Comparison of ENCODE assay signal across 11 mouse cellular contexts in the genomic region with DNA sequence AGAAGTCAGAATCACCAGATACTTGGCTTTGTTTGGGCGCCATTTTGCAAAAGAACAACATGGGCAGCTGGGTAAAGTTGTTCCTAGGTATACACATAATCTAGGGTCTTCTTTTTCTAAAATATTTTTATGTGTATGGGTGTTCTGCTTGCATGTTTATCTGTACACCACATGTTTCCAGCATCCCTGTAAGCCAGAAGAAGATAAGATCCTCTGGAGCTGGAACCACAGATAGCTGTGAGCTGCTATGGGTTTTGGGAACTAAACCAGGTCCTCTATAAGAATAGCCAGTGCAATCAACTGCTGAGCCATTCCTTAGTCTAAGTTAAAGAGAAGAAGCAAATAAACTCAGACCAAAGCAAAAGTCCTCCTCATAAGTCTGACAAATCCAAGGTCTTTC.
DNase-seq lines count a peak whose midpoint lies in the region; ATAC-seq and TF ChIP-seq lines count a peak whose summit lies in the region.
"Had no signal": no experiment of that assay in that cellular context is flagged by ENCODE, and none has a peak within 500 bp of the region (broad histone marks: within the 10 kb centered on the region; RNA-seq: fewer than 3 reads in every experiment).

No protein-coding gene starts in this region.

- intact Hi-C loops in heart, postnatal 25 days (cut with DNase I), result no loop called here

- peaks cover 21% of the 10 kb centered on the region for H3K36me3 ChIP-seq in heart, embryonic 13.5 days
- no peaks in the 10 kb centered on the region for H3K36me3 ChIP-seq in lung, embryonic 14.5 days (ENCODE audit: insufficient read depth)
- H3K36me3 ChIP-seq in liver, embryonic 12.5 days, result 0 out of 2 replicates have a peak, but pooled peaks cover 3% of the 10 kb centered on the region
- no peaks in the 10 kb centered on the region for H3K36me3 ChIP-seq in stomach, embryonic 16.5 days (ENCODE audit: control insufficient read depth, insufficient read depth, low read length)
- H3K36me3 ChIP-seq: neural tube, embryonic 13.5 days had no signal

- H3K9me3 ChIP-seq in heart, embryonic 13.5 days, result no peaks in the 10 kb centered on the region
- no peaks in the 10 kb centered on the region for H3K9me3 ChIP-seq in lung, embryonic 14.5 days (ENCODE audit: low read depth, low read length)
- no peaks in the 10 kb centered on the region for H3K9me3 ChIP-seq in liver, embryonic 12.5 days (replicated peaks)
- H3K9me3 ChIP-seq in stomach, embryonic 16.5 days (replicated peaks; ENCODE audit: control insufficient read depth, low read length), result no peaks in the 10 kb centered on the region
- H3K9me3 ChIP-seq: neural tube, embryonic 13.5 days had no signal

- no peak for ATAC-seq in heart, embryonic 13.5 days (ENCODE audit: extremely low read depth, insufficient number of reproducible peaks, low FRiP score, low TSS enrichment)
- no peak for ATAC-seq in lung, embryonic 14.5 days (ENCODE audit: insufficient read depth)
- peak; percentile 76 for ATAC-seq in liver, embryonic 12.5 days
- no peak for ATAC-seq in stomach, embryonic 16.5 days (ENCODE audit: insufficient read depth, low FRiP score)

- H3K27me3 ChIP-seq in heart, embryonic 13.5 days (replicated peaks), result no peaks in the 10 kb centered on the region
- H3K27me3 ChIP-seq in lung, embryonic 14.5 days (ENCODE audit: insufficient read depth, low read length), result no peaks in the 10 kb centered on the region
- no peaks in the 10 kb centered on the region for H3K27me3 ChIP-seq in liver, embryonic 12.5 days (replicated peaks)
- no peaks in the 10 kb centered on the region for H3K27me3 ChIP-seq in stomach, embryonic 16.5 days (ENCODE audit: control insufficient read depth, insufficient read depth, low read length)
- H3K27me3 ChIP-seq: neural tube, embryonic 13.5 days had no signal

- H3K4me1 ChIP-seq in heart, embryonic 13.5 days, result peaks cover 67% of the 10 kb centered on the region
- peaks cover 23% of the 10 kb centered on the region for H3K4me1 ChIP-seq in lung, embryonic 14.5 days (ENCODE audit: insufficient read depth)
- H3K4me1 ChIP-seq in lung, adult 2 months (ENCODE audit: control insufficient read depth, insufficient read depth, low read length), result no peaks in the 10 kb centered on the region
- H3K4me1 ChIP-seq in liver, embryonic 12.5 days, result peaks cover 30% of the 10 kb centered on the region
- H3K4me1 ChIP-seq in stomach, embryonic 16.5 days (ENCODE audit: control insufficient read depth, insufficient read depth, low read length), result peaks cover 7% of the 10 kb centered on the region

- H3K4me3 ChIP-seq in heart, embryonic 13.5 days, result no peak overlapping the region
- H3K4me3 ChIP-seq in lung, embryonic 14.5 days (ENCODE audit: low read depth, low read length), result no peak overlapping the region
- no peak overlapping the region for H3K4me3 ChIP-seq in lung, adult 2 months (replicated peaks; ENCODE audit: extremely low read depth, low read depth, low read length)
- no peak overlapping the region for H3K4me3 ChIP-seq in liver, embryonic 12.5 days
- H3K4me3 ChIP-seq in stomach, embryonic 16.5 days (replicated peaks; ENCODE audit: low read length), result no peak overlapping the region
- H3K4me3 ChIP-seq: neural tube, embryonic 13.5 days had no signal

- peak overlapping the region; percentile 88 for H3K27ac ChIP-seq in heart, embryonic 13.5 days (replicated peaks)
- peak overlapping the region; percentile 85 for H3K27ac ChIP-seq in lung, embryonic 14.5 days (ENCODE audit: low read depth)
- no peak overlapping the region for H3K27ac ChIP-seq in liver, embryonic 12.5 days
- peak overlapping the region; percentile 59 for H3K27ac ChIP-seq in stomach, embryonic 16.5 days (ENCODE audit: low read length)
- H3K27ac ChIP-seq: hindbrain, postnatal 0 days had no signal

- no peak overlapping the region; the same call in 1 of the 2 replicates for H3K9ac ChIP-seq in heart, embryonic 13.5 days
- H3K9ac ChIP-seq in lung, embryonic 14.5 days, result no peak overlapping the region
- H3K9ac ChIP-seq in liver, embryonic 12.5 days, result no peak overlapping the region
- H3K9ac ChIP-seq in stomach, embryonic 16.5 days (ENCODE audit: low read length), result no peak overlapping the region
- H3K9ac ChIP-seq: neural tube, embryonic 13.5 days had no signal

- no peak for TF ChIP-seq POLR2A in lung, adult 2 months (IDR thresholded peaks at IDR 0.05; ENCODE audit: borderline replicate concordance, extremely low read depth, low read depth, low read length)

- peak overlapping the region; percentile 36 for H3K4me2 ChIP-seq in heart, embryonic 13.5 days
- no peak overlapping the region for H3K4me2 ChIP-seq in lung, embryonic 14.5 days
- H3K4me2 ChIP-seq in liver, embryonic 12.5 days, result peak overlapping the region; percentile 9
- no peak overlapping the region for H3K4me2 ChIP-seq in stomach, embryonic 16.5 days (ENCODE audit: low read depth, low read length)
- H3K4me2 ChIP-seq: neural tube, embryonic 13.5 days had no signal

- TF ChIP-seq CTCF in lung, embryonic 14.5 days (IDR thresholded peaks at IDR 0.05; ENCODE audit: low read depth), result no peak
- no peak for TF ChIP-seq CTCF in lung, adult 2 months (IDR thresholded peaks at IDR 0.05; ENCODE audit: insufficient read depth, low read length)

- 90% methylated on average over 1 of the region's 1 CpGs for WGBS in heart, embryonic 13.5 days
- WGBS in lung, embryonic 14.5 days, result 69% methylated on average over 1 of the region's 1 CpGs
- WGBS in lung, adult 2 months, result 81% methylated on average over 1 of the region's 1 CpGs
- 82% methylated on average over 1 of the region's 1 CpGs for WGBS in liver, embryonic 12.5 days (ENCODE audit: insufficient replicate concordance)
- WGBS in stomach, embryonic 16.5 days, result 91% methylated on average over 1 of the region's 1 CpGs

- DNase-seq in heart, postnatal 25 days (ENCODE audit: low spot score), result no peak
- DNase-seq in lung, embryonic 14.5 days, result no peak
- DNase-seq in lung, adult 2 months, result no peak
- no peak for DNase-seq in left cerebral cortex, adult 8-10 months (ENCODE audit: low spot score in 2 of 2)
- DNase-seq: cerebellum, adult 9-11 months; right cerebral cortex, adult 18-20 months had no signal

Comparison
In these comparisons a context has a peak if more than half of its experiments do, and no peak if none do; other contexts are left out.
1. H3K4me2 ChIP-seq: peak in heart, embryonic 13.5 days (single experiment) and liver, embryonic 12.5 days (single experiment); none in lung, embryonic 14.5 days (single experiment) and stomach, embryonic 16.5 days (single experiment).